Mouse (Mus musculus) gastrocnemius, adult 2 months (tissue): ENCODE results near the gene Peli1. TPM values are rescaled to one million over a fixed set of nuclear protein-coding genes. Genes with fewer than 3 reads are reported as not detected.

Experiments
- DNase-seq: peaks from one replicate; pipeline ENCODE4 v3.0.0; 2022
- H3K27ac ChIP-seq: fragments of 200-600 bp; 2 replicates; pipeline ENCODE4 v1.8.1; 2022; ENCODE audit warnings: mild to moderate bottlenecking
- H3K4me3 ChIP-seq: fragments of 200-600 bp; 2 replicates; pipeline ENCODE4 v1.8.1; 2022; ENCODE audit warnings: mild to moderate bottlenecking, moderate library complexity
- CTCF ChIP-seq: fragments of 200-600 bp; IDR thresholded peaks from 2 replicates; pipeline ENCODE4 v1.8.1; 2022; ENCODE audit warnings: antibody characterized with exemption, mild to moderate bottlenecking, moderate library complexity
- intact Hi-C: fragments of 180-260 bp; cut with DNase I; formaldehyde crosslinking; loops from one replicate; pipeline ENCODE4 v1.15.1; 2025
- total RNA-seq, 2 experiments: library from RNA; stranded (reverse); gene quantifications; 2 replicates each; pipeline ENCODE4 v1.2.3; 2021

The Peli1 gene
- total RNA-seq, 2 experiments from 2014 or later = 12.0 to 12.1 TPM

- H3K27ac ChIP-seq = no peak overlapping the region
- H3K4me3 ChIP-seq = no peak overlapping the region
- intact Hi-C loops = no loop called here
- no peak for DNase-seq
- no peak for TF ChIP-seq CTCF
Measured at GRCm38 (mm10) chr11:21134875-21135451, 43.9 kb downstream of the Peli1 start.

GRCm38 (mm10) chr11:21139453-21139852 is 48.4 kb downstream of the Peli1 start:
- intact Hi-C loops = no loop called here
- no peak for TF ChIP-seq CTCF
- DNase-seq = no peak
- Histone ChIP-seq H3K27ac (no peak overlapping the region), H3K4me3 (no peak overlapping the region)

- intact Hi-C loops = no loop called here
- H3K27ac ChIP-seq = no peak overlapping the region
- H3K4me3 ChIP-seq = no peak overlapping the region
- TF ChIP-seq CTCF = no peak
- no peak for DNase-seq
Measured at GRCm38 (mm10) chr11:21141242-21141641, 50.2 kb downstream of the Peli1 start.

GRCm38 (mm10) chr11:21141755-21142154 is 50.7 kb downstream of the Peli1 start:
- Histone ChIP-seq H3K4me3 (no peak overlapping the region), H3K27ac (no peak overlapping the region)
- DNase-seq = no peak
- TF ChIP-seq CTCF = no peak
- intact Hi-C loops = no loop called here

GRCm38 (mm10) chr11:21149476-21149875 is 58.4 kb downstream of the Peli1 start:
- intact Hi-C loops = no loop called here
- no peak for DNase-seq

DNA sequence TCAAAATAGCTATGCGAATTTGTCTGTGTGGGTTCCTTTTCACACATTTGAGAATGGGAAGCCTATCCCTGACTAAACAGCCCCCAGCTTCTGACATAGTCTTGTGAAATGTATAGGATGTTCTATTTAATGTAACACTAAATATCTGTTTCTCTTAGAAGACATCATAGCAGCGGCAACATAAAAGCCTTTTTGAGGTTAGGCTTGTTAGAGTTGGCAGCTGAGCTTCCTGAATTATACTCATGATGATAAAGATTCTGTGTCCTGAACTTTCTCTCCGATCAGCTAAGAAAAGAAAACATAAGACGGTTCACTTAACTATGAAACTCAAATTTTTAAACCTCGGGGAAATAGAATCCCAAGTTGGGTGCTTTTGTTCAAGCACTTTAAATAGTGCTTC is 59.2 kb downstream of the Peli1 start:
- DNase-seq = no peak
- Histone ChIP-seq H3K27ac (no peak overlapping the region), H3K4me3 (no peak overlapping the region)
- TF ChIP-seq CTCF = no peak
- intact Hi-C loops = no loop called here

More at GRCm38 (mm10) chr11:21149476-21149875, 58.4 kb downstream of the Peli1 start:
- no peak overlapping the region for H3K27ac ChIP-seq
- no peak overlapping the region for H3K4me3 ChIP-seq
- no peak for TF ChIP-seq CTCF

GRCm38 (mm10) chr11:21151672-21152071 is 60.6 kb downstream of the Peli1 start:
- DNase-seq = no peak
- H3K27ac ChIP-seq = no peak overlapping the region
- no peak for TF ChIP-seq CTCF
- intact Hi-C loops = no loop called here
- no peak overlapping the region for H3K4me3 ChIP-seq

- Histone ChIP-seq H3K27ac (no peak overlapping the region), H3K4me3 (no peak overlapping the region)
- TF ChIP-seq CTCF = no peak
- intact Hi-C loops = no loop called here
- no peak for DNase-seq
Measured at GRCm38 (mm10) chr11:21153111-21153510, 62.0 kb downstream of the Peli1 start.

GRCm38 (mm10) chr11:21157595-21157994 is 66.5 kb downstream of the Peli1 start:
- intact Hi-C loops = no loop called here
- no peak overlapping the region for H3K27ac ChIP-seq
- no peak for DNase-seq
- no peak for TF ChIP-seq CTCF
- no peak overlapping the region for H3K4me3 ChIP-seq

DNA sequence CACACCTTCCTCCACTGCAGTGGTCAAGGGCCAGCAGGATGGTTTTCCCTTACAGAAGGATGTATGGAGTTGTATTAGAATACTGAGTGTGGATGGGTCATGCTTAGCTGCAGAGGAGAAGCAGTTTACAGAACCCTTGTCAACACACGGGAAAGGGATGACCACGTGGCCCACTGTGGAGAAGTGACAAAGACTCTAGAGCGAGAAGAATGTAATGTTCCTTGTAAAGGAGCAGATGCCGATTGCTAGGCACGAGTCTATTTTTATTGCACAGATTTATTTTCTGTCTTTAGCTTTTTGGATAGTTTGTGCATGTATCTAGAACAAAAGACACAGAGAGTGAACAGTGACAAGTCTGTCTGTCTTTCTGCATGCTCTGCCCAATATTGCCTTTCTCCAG is 71.0 kb downstream of the Peli1 start:
- DNase-seq = no peak
- H3K4me3 ChIP-seq = no peak overlapping the region
- no peak for TF ChIP-seq CTCF
- intact Hi-C loops = no loop called here
- no peak overlapping the region for H3K27ac ChIP-seq

DNA sequence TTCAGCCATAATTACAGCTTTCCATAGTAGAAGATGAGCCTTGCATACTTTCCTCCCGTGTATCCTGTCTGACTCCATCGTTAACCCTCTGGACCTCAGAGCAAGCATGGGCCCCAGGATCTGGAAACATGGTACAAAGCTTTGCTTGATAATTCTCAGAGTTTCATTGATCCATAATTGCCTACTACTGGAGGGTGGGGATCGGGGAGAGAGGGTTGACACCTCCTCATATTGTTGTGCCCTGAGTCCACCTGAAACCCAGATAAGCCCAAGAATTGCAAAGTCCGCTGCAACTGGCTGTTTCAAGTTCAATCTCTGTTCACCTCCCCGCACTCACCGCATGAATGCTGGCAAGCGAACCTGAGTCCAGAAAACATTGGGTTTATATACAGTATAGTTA is 72.1 kb downstream of the Peli1 start:
- intact Hi-C loops = no loop called here

DNA sequence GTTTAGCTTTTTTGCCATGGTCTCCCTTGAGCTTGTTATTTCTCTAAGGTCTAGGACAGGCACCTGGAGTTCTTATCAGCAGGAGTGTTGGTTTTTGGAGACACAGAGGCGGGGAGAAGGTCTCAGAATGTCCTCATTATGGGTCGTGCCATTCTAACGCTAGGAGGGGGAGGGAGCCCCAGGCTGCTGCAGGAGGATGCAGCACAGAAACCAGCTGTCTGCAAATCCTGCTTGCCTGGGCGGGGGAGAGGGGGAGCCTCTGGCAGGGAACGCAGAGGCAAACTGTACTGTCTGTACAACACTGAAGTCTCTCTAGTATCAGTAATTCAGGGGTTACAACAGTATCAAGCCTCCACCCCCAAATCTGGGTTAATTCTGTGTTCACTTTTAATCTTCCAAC is 72.6 kb downstream of the Peli1 start:
- no peak for DNase-seq
- intact Hi-C loops = no loop called here
- Histone ChIP-seq H3K27ac (no peak overlapping the region), H3K4me3 (no peak overlapping the region)
- TF ChIP-seq CTCF = no peak

More for the DNA sequence above, 72.1 kb downstream of the Peli1 start:
- Histone ChIP-seq H3K27ac (no peak overlapping the region), H3K4me3 (no peak overlapping the region)
- no peak for TF ChIP-seq CTCF
- DNase-seq = no peak

- Histone ChIP-seq H3K4me3 (no peak overlapping the region), H3K27ac (no peak overlapping the region)
- no peak for DNase-seq
- no peak for TF ChIP-seq CTCF
- intact Hi-C loops = no loop called here
Measured at GRCm38 (mm10) chr11:21164312-21164993, 73.4 kb downstream of the Peli1 start.

GRCm38 (mm10) chr11:21164994-21165560 is 74.0 kb downstream of the Peli1 start:
- no peak overlapping the region for H3K4me3 ChIP-seq
- intact Hi-C loops = no loop called here
- DNase-seq = no peak
- H3K27ac ChIP-seq = no peak overlapping the region
- no peak for TF ChIP-seq CTCF
